Mouse (Mus musculus) ES-Bruce4 (cell line): ENCODE data around the gene Tbcd.

Experiments
- CTCF ChIP-seq: IDR thresholded peaks from one replicate; pipeline ENCODE4 v1.8.1; 2011; ENCODE audit warnings: low read depth, low read length
- EP300 ChIP-seq: IDR thresholded peaks from 2 replicates; pipeline ENCODE4 v1.6.1; 2011; ENCODE audit warnings: low read depth, low read length; ENCODE audit not compliant: insufficient read depth
- POLR2A ChIP-seq: IDR thresholded peaks from one replicate; pipeline ENCODE4 v1.8.1; 2011; ENCODE audit warnings: low read length; ENCODE audit not compliant: insufficient read depth

- TF ChIP-seq EP300, result no peak
- no peak for TF ChIP-seq POLR2A
- no peak for TF ChIP-seq CTCF
These were observed 153.9 kb downstream of the Tbcd start for GRCm38 (mm10) chr11:121605604-121606003.
